Mouse (Mus musculus): Measurements from ENCODE around the gene Drosha. TPM values are rescaled to one million over a fixed set of nuclear protein-coding genes. Genes with fewer than 3 reads are reported as not detected.

Drosha gene
- polyA plus RNA-seq, 1 experiment from 2014 or later, result 63.2 TPM

DNA sequence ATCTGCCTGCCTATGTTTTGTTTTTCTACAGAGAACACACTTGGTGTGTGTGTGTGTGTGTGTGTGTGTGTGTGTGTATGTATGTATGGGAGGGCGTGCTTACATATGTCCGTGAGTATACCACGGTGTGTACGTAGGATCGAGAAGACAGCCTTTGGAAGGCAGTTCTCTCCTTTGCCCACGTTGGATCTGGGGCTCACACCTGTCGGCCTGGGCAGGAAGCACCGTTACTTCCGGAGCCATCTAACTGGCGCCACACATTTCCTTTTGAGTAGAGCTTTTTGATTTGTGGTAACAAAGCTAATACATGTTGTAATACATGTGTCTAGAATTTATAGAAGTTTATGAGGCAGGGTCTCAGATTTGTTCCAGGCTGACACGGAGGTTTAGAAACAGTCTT is 16.1 kb downstream of the Drosha start:
- no peak overlapping the region for H3K9ac ChIP-seq (replicated peaks; ENCODE audit: low read length)
- H3K36me3 ChIP-seq (ENCODE audit: control insufficient read depth, insufficient read depth, low read length), result peaks cover 90% of the 10 kb centered on the region
- H3K4me1 ChIP-seq (ENCODE audit: control insufficient read depth, insufficient read depth, low read length), result no peaks in the 10 kb centered on the region
- H3K4me2 ChIP-seq (ENCODE audit: low read length), result no peak overlapping the region
- DNase-seq (no peak), ATAC-seq (ENCODE audit: low FRiP score, low TSS enrichment) (no peak)
- 97% methylated on average over 11 of the region's 11 CpGs for WGBS
- no peaks in the 10 kb centered on the region for H3K9me3 ChIP-seq (ENCODE audit: control insufficient read depth, low read length)
- H3K27ac ChIP-seq (replicated peaks; ENCODE audit: low read depth, low read length), result no peak overlapping the region
- no peaks in the 10 kb centered on the region for H3K27me3 ChIP-seq (ENCODE audit: control insufficient read depth, insufficient read depth, low read length)
- H3K4me3 ChIP-seq (replicated peaks; ENCODE audit: low read depth, low read length), result no peak overlapping the region

DNA sequence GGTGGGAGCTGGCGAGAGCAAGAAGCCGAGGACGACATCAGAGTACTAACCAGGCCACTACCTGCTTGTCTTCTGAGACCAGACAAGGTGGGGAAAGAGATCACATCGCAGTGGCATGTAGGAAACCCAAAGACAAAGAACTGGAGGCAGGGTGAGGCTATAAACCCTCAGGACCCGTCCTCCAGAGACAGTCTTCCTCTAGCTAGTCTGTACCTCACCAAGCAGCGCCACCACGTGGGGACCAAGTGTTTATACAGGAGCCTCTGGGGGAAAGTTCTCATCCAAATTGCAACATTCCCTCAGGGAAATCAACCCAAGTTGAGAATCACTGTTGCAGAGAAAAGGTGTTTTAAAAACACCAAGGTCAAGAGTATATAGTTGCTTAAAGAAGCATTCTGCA is 18.2 kb downstream of the Drosha start:
- H3K4me3 ChIP-seq (replicated peaks; ENCODE audit: low read depth, low read length), result no peak overlapping the region
- ATAC-seq (ENCODE audit: low FRiP score, low TSS enrichment) (no peak), DNase-seq (no peak)
- no peak overlapping the region for H3K27ac ChIP-seq (replicated peaks; ENCODE audit: low read depth, low read length)
- peaks cover 91% of the 10 kb centered on the region for H3K36me3 ChIP-seq (ENCODE audit: control insufficient read depth, insufficient read depth, low read length)
- H3K27me3 ChIP-seq (ENCODE audit: control insufficient read depth, insufficient read depth, low read length), result no peaks in the 10 kb centered on the region
- WGBS, result 85% methylated on average over 7 of the region's 7 CpGs
- H3K4me1 ChIP-seq (ENCODE audit: control insufficient read depth, insufficient read depth, low read length), result no peaks in the 10 kb centered on the region
- H3K4me2 ChIP-seq (ENCODE audit: low read length), result no peak overlapping the region
- H3K9me3 ChIP-seq (ENCODE audit: control insufficient read depth, low read length), result no peaks in the 10 kb centered on the region
- H3K9ac ChIP-seq (replicated peaks; ENCODE audit: low read length), result no peak overlapping the region

DNA sequence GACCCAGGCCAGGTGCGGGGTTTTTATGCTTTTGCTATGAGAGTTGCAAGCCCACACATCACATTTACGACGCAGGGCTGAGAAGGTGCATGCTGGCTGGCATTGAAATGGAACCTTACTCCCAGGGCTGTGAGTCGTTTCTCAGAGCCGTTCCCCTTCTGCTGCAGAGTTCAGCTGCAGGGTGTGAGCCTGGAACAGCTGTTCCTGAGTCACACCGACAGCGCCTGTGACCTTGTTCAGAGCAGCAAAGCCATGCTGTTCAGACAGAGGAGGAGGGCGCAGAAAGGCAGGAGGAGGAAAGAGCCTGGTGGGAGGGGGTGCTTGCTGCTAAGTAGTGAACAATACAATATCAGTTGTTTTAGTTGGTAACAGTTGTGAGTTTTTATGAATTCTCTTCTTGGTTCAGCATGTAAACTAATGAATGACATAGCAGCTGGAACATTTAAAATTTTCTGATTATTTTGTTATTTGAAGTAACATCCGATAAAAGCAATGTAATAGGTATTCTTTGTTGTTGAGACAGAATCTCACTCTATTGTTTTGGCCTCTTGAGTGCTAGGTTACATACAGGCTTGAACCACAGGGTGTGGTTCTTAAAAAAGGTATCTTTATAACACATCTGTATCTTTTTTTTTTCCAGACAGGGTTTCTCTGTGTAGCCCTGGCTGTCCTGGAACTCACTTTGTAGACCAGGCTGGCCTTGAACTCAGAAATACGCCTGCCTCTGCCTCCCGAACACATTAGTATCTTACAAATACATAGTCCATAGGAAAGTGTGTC is 23.8 kb downstream of the Drosha start:
- ATAC-seq (ENCODE audit: low FRiP score, low TSS enrichment) (no peak), DNase-seq (no peak)
- peaks cover 95% of the 10 kb centered on the region for H3K36me3 ChIP-seq (ENCODE audit: control insufficient read depth, insufficient read depth, low read length)
- no peaks in the 10 kb centered on the region for H3K4me1 ChIP-seq (ENCODE audit: control insufficient read depth, insufficient read depth, low read length)
- 95% methylated on average over 11 of the region's 11 CpGs for WGBS
- no peak overlapping the region for H3K4me3 ChIP-seq (replicated peaks; ENCODE audit: low read depth, low read length)
- H3K9me3 ChIP-seq (ENCODE audit: control insufficient read depth, low read length), result no peaks in the 10 kb centered on the region
- no peak overlapping the region for H3K4me2 ChIP-seq (ENCODE audit: low read length)
- H3K27me3 ChIP-seq (ENCODE audit: control insufficient read depth, insufficient read depth, low read length), result no peaks in the 10 kb centered on the region
- no peak overlapping the region for H3K27ac ChIP-seq (replicated peaks; ENCODE audit: low read depth, low read length)
- H3K9ac ChIP-seq (replicated peaks; ENCODE audit: low read length), result no peak overlapping the region

DNA sequence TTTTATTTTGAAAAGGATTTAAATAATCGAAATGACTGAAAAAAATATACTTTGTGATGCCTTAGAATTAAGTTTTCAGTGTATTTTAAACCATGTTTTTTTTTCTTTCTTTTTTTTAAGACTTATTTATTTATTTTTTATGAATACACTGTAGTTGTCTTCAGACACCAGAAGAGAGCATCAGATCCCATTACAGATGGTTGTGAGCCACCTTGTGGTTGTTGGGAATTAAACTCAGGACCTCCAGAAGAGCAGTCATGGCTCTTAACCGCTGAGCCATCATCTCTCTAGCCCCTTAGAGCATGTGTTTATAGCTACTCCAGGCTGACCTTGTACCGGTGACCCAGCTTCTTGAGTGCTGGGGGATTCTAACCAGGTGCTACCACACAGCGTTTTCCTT is 24.8 kb downstream of the Drosha start:
- Histone ChIP-seq H3K9me3 (ENCODE audit: control insufficient read depth, low read length) (no peaks in the 10 kb centered on the region), H3K4me3 (replicated peaks; ENCODE audit: low read depth, low read length) (no peak overlapping the region), H3K36me3 (ENCODE audit: control insufficient read depth, insufficient read depth, low read length) (peaks cover 95% of the 10 kb centered on the region), H3K4me2 (ENCODE audit: low read length) (no peak overlapping the region), H3K27ac (replicated peaks; ENCODE audit: low read depth, low read length) (no peak overlapping the region), H3K4me1 (ENCODE audit: control insufficient read depth, insufficient read depth, low read length) (no peaks in the 10 kb centered on the region), H3K9ac (replicated peaks; ENCODE audit: low read length) (no peak overlapping the region), H3K27me3 (ENCODE audit: control insufficient read depth, insufficient read depth, low read length) (no peaks in the 10 kb centered on the region)
- no peak for DNase-seq
- ATAC-seq (ENCODE audit: low FRiP score, low TSS enrichment), result no peak
- 91% methylated on average over 4 of the region's 4 CpGs for WGBS

DNA sequence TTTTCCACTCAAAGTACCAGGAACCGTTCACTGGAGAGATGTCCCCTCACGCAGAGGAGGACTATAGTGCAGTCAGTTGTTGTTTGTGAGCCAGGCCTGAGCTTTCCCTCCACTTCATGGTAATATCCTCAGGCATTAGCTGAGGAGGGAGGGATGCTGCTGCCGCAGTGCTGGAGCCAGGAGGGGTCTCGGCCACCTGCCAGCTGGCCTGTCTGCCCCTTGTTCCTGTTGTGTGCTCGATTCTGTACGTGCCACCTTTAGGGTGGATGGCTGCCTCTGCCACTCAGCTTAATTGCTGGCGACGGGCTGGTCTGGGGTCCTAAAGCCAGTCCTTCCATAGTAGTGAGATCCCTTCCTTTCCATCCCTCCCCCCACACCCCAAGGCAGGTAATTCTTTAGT is 28.9 kb downstream of the Drosha start:
- Histone ChIP-seq H3K9me3 (ENCODE audit: control insufficient read depth, low read length) (no peaks in the 10 kb centered on the region), H3K27ac (replicated peaks; ENCODE audit: low read depth, low read length) (no peak overlapping the region), H3K9ac (replicated peaks; ENCODE audit: low read length) (no peak overlapping the region), H3K4me3 (replicated peaks; ENCODE audit: low read depth, low read length) (no peak overlapping the region), H3K4me2 (ENCODE audit: low read length) (no peak overlapping the region), H3K4me1 (ENCODE audit: control insufficient read depth, insufficient read depth, low read length) (no peaks in the 10 kb centered on the region), H3K36me3 (ENCODE audit: control insufficient read depth, insufficient read depth, low read length) (peaks cover 92% of the 10 kb centered on the region), H3K27me3 (ENCODE audit: control insufficient read depth, insufficient read depth, low read length) (no peaks in the 10 kb centered on the region)
- ATAC-seq (ENCODE audit: low FRiP score, low TSS enrichment) (no peak), DNase-seq (no peak)
- 91% methylated on average over 8 of the region's 8 CpGs for WGBS

DNA sequence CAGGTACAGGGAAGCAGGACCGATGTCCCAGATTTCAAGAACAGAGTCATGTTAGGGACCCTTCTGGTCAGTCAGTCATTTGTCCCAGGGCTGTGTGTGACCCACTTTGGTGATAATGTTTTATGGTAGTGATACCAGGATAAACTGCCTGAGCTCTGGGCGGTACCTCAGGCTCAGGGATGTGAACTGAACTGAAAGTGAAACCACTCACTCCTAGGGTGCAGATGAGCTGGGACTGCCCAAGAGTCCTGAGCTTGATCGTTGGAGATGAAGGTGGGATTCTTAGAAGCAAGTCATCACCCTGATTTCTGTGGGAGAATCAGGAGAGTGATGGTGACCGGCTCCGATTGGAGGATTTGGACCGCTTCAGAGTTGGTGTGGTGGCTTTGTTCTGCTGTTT is 32.2 kb downstream of the Drosha start:
- ATAC-seq (ENCODE audit: low FRiP score, low TSS enrichment), result no peak
- peaks cover 92% of the 10 kb centered on the region for H3K36me3 ChIP-seq (ENCODE audit: control insufficient read depth, insufficient read depth, low read length)
- no peaks in the 10 kb centered on the region for H3K9me3 ChIP-seq (ENCODE audit: control insufficient read depth, low read length)
- no peaks in the 10 kb centered on the region for H3K4me1 ChIP-seq (ENCODE audit: control insufficient read depth, insufficient read depth, low read length)
- no peak overlapping the region for H3K9ac ChIP-seq (replicated peaks; ENCODE audit: low read length)
- 97% methylated on average over 6 of the region's 6 CpGs for WGBS
- DNase-seq, result no peak
- no peak overlapping the region for H3K4me2 ChIP-seq (ENCODE audit: low read length)
- H3K4me3 ChIP-seq (replicated peaks; ENCODE audit: low read depth, low read length), result no peak overlapping the region
- H3K27me3 ChIP-seq (ENCODE audit: control insufficient read depth, insufficient read depth, low read length), result no peaks in the 10 kb centered on the region
- no peak overlapping the region for H3K27ac ChIP-seq (replicated peaks; ENCODE audit: low read depth, low read length)

DNA sequence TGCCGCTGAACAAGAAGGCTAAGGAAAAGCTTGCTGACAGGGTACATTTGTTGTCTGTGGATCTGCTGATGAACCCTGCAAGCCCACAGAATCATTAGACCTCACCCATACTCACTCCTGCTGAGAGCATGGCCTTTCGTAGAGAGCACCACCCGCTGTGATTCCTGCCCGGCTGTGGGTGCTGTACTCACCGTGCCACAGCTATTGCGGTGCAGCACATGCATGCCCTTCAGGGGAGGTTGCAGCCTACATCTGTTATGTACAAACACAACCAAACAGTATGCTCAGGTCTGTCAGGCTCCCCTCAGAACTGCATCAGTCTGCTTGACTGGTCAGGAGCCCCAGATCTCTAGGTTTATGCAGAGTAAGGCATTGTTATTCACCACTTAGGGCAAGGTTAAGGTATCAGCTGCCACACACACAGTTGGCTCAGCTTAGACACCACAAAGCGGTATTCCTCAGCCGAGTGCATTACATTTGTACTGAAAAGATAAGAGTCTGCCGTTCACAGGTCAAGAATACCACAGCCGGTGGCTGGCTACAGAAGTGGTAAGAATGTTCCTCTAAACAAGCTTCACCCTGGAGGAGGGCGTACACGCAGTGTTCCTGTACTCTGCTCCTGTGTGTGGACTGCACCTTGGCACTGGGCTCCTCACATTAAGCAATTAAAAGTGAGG is 33.4 kb downstream of the Drosha start:
- Histone ChIP-seq H3K4me2 (ENCODE audit: low read length) (no peak overlapping the region), H3K9ac (replicated peaks; ENCODE audit: low read length) (no peak overlapping the region), H3K4me1 (ENCODE audit: control insufficient read depth, insufficient read depth, low read length) (no peaks in the 10 kb centered on the region), H3K9me3 (ENCODE audit: control insufficient read depth, low read length) (no peaks in the 10 kb centered on the region), H3K4me3 (replicated peaks; ENCODE audit: low read depth, low read length) (no peak overlapping the region), H3K27ac (replicated peaks; ENCODE audit: low read depth, low read length) (no peak overlapping the region), H3K36me3 (ENCODE audit: control insufficient read depth, insufficient read depth, low read length) (peaks cover 92% of the 10 kb centered on the region), H3K27me3 (ENCODE audit: control insufficient read depth, insufficient read depth, low read length) (no peaks in the 10 kb centered on the region)
- 93% methylated on average over 12 of the region's 12 CpGs for WGBS
- no peak for DNase-seq
- no peak for ATAC-seq (ENCODE audit: low FRiP score, low TSS enrichment)

DNA sequence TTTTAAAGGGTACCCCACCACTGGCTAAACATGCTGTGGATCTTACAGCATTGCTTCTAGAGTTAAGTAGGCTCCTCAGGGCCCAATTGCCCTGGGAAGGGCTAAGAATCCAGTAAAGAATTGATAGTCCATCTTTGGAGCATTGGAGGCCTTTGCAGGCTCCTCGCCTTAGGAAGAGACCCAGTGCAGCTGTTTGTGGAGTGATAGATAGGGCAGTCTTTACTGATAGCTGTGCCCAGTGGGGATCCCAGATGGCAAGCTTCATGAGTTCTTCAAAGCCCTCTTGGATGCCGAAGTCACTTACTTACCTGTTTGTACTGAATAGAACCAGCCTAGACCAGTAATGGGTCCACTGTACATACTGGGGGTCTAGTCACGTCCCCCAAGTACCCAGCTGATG is 34.0 kb downstream of the Drosha start:
- Histone ChIP-seq H3K9ac (replicated peaks; ENCODE audit: low read length) (no peak overlapping the region), H3K36me3 (ENCODE audit: control insufficient read depth, insufficient read depth, low read length) (peaks cover 88% of the 10 kb centered on the region), H3K4me1 (ENCODE audit: control insufficient read depth, insufficient read depth, low read length) (no peaks in the 10 kb centered on the region), H3K4me2 (ENCODE audit: low read length) (no peak overlapping the region), H3K4me3 (replicated peaks; ENCODE audit: low read depth, low read length) (no peak overlapping the region), H3K27ac (replicated peaks; ENCODE audit: low read depth, low read length) (no peak overlapping the region), H3K27me3 (ENCODE audit: control insufficient read depth, insufficient read depth, low read length) (no peaks in the 10 kb centered on the region), H3K9me3 (ENCODE audit: control insufficient read depth, low read length) (no peaks in the 10 kb centered on the region)
- no peak for DNase-seq
- WGBS, result 95% methylated on average over 3 of the region's 3 CpGs
- no peak for ATAC-seq (ENCODE audit: low FRiP score, low TSS enrichment)

DNA sequence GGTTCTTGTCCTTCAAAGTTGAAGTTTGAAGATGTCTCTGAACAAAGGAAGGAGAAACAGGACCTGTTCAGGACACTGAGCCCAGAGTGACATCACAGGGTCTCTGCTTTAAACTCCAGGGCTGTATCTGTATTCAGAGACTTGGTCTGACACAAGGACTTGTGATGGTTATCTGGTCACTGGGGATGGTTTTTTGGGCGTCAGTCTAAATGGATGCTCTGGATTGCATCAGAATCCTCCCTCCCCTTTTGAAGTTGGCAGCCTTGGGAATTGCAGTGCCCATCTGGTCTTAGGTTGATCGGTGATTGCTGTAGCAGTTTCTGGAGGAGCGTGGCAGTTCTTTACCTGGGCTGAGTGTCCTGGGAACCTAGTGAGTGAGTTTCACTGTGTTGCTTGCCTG is 37.4 kb downstream of the Drosha start:
- Histone ChIP-seq H3K36me3 (ENCODE audit: control insufficient read depth, insufficient read depth, low read length) (peaks cover 77% of the 10 kb centered on the region), H3K4me1 (ENCODE audit: control insufficient read depth, insufficient read depth, low read length) (no peaks in the 10 kb centered on the region), H3K9me3 (ENCODE audit: control insufficient read depth, low read length) (no peaks in the 10 kb centered on the region), H3K4me2 (ENCODE audit: low read length) (no peak overlapping the region), H3K9ac (replicated peaks; ENCODE audit: low read length) (no peak overlapping the region), H3K27me3 (ENCODE audit: control insufficient read depth, insufficient read depth, low read length) (no peaks in the 10 kb centered on the region), H3K27ac (replicated peaks; ENCODE audit: low read depth, low read length) (no peak overlapping the region), H3K4me3 (replicated peaks; ENCODE audit: low read depth, low read length) (no peak overlapping the region)
- ATAC-seq (ENCODE audit: low FRiP score, low TSS enrichment), result no peak
- 91% methylated on average over 3 of the region's 3 CpGs for WGBS
- no peak for DNase-seq

Measured in midbrain, embryonic 14.5 days (tissue).